Mouse (Mus musculus) forebrain, embryonic 11.5 days (tissue): ENCODE data around the gene Pola1. TPM values are rescaled to one million over a fixed set of nuclear protein-coding genes. Genes with fewer than 3 reads are reported as not detected.
A peak's percentile ranks its signal among the peaks of the same experiment; 100 is the strongest.

Source experiments
- ATAC-seq: fragments of 200-750 bp; cut with Nextera tagmentation; replicated peaks from 2 replicates; pipeline ENCODE4 v1.8.0; 2017; ENCODE audit warnings: moderate TSS enrichment; ENCODE audit not compliant: low FRiP score
- DNase-seq: peaks from one replicate; pipeline ENCODE4 v3.0.0-alpha.2; 2017; ENCODE audit warnings: low spot score
- H3K27ac ChIP-seq: fragments of 300-500 bp; sonication (generic); 2 replicates; pipeline ENCODE4 v1.5.1; 2014; ENCODE audit warnings: low read depth, low read length
- H3K27me3 ChIP-seq: fragments of 300-500 bp; sonication (generic); 2 replicates; pipeline ENCODE4 v1.6.1; 2014; ENCODE audit warnings: mild to moderate bottlenecking, low read length, mixed read lengths; ENCODE audit not compliant: control insufficient read depth, insufficient read depth
- H3K36me3 ChIP-seq: fragments of 300-500 bp; sonication (generic); 2 replicates; pipeline ENCODE4 v1.6.1; 2014; ENCODE audit warnings: mild to moderate bottlenecking, low read length, moderate library complexity, mixed read lengths; ENCODE audit not compliant: control insufficient read depth, insufficient read depth
- H3K4me1 ChIP-seq: fragments of 300-500 bp; sonication (generic); replicated peaks from 2 replicates; pipeline ENCODE4 v1.6.1; 2014; ENCODE audit warnings: low read length, mixed read lengths; ENCODE audit not compliant: control insufficient read depth, insufficient read depth
- H3K4me2 ChIP-seq: fragments of 300-500 bp; sonication (generic); 2 replicates; pipeline ENCODE4 v1.6.1; 2014; ENCODE audit warnings: low read depth, mild to moderate bottlenecking, low read length, moderate library complexity, mixed read lengths; ENCODE audit not compliant: severe bottlenecking
- H3K4me3 ChIP-seq: fragments of 300-500 bp; sonication (generic); 2 replicates; pipeline ENCODE4 v1.5.1; 2014; ENCODE audit warnings: low read depth, low read length
- H3K9ac ChIP-seq: fragments of 300-500 bp; sonication (generic); 2 replicates; pipeline ENCODE4 v1.6.1; 2014; ENCODE audit warnings: low read length
- H3K9me3 ChIP-seq: fragments of 300-500 bp; sonication (generic); 2 replicates; pipeline ENCODE4 v1.6.1; 2016; ENCODE audit warnings: low read length, mixed read lengths; ENCODE audit not compliant: control insufficient read depth
- WGBS: fragments of 180-500 bp; shearing (Covaris S2); extraction: QIAGEN DNeasy Blood & Tissue Kit; methylation state at CpG from one replicate; pipeline ENCODE4 v1.1.7; 2014; 5-methylcytosine and 5-hydroxymethylcytosine counted together
- polyA plus RNA-seq: library from polyadenylated mRNA; unstranded; fragments of >200 nt; fragmentation: Nextera tagmentation; extraction: Ambion mirVana; gene quantifications from 2 replicates; pipeline ENCODE4 v1.2.1, GENCODE M21; 2014

The Pola1 gene
- polyA plus RNA-seq, 1 experiment from 2014 or later: 28.4 TPM

GRCm38 (mm10) chrX:93300183-93300815 is 331.7 kb downstream of the Pola1 start:
- Histone ChIP-seq H3K4me3 (no peak overlapping the region), H3K36me3 (no peaks in the 10 kb centered on the region), H3K4me2 (0 out of 2 replicates have a peak overlapping the region, but pooled peaks have one; percentile 8), H3K9ac (no peak overlapping the region), H3K27me3 (peaks cover 2% of the 10 kb centered on the region), H3K4me1 (peaks cover 4% of the 10 kb centered on the region; the same call in 1 of the 2 replicates), H3K9me3 (no peaks in the 10 kb centered on the region), H3K27ac (peak overlapping the region; percentile 50)
- WGBS: 18% methylated on average over 10 of the region's 10 CpGs
- peak; percentile 34 for ATAC-seq
- peak; percentile 62 for DNase-seq

- Histone ChIP-seq H3K4me3 (no peak overlapping the region), H3K36me3 (no peaks in the 10 kb centered on the region), H3K9ac (no peak overlapping the region; the same call in 1 of the 2 replicates), H3K9me3 (no peaks in the 10 kb centered on the region), H3K27ac (peak overlapping the region; percentile 79), H3K27me3 (peaks cover 2% of the 10 kb centered on the region), H3K4me1 (peaks cover 4% of the 10 kb centered on the region; the same call in 1 of the 2 replicates), H3K4me2 (peak overlapping the region; percentile 54; the same call in 1 of the 2 replicates)
- 14% methylated on average over 6 of the region's 6 CpGs for WGBS
- ATAC-seq (no peak; the same call in 1 of the 2 replicates), DNase-seq (no peak)
Measured at GRCm38 (mm10) chrX:93299771-93300170, 332.2 kb downstream of the Pola1 start.

- ATAC-seq (peak; percentile 31), DNase-seq (peak; percentile 79)
- 17% methylated on average over 42 of the region's 43 CpGs for WGBS
- Histone ChIP-seq H3K27me3 (peaks cover 2% of the 10 kb centered on the region), H3K4me3 (peak overlapping the region; percentile 21; the same call in 1 of the 2 replicates), H3K9ac (peak overlapping the region; percentile 41), H3K36me3 (no peaks in the 10 kb centered on the region), H3K9me3 (no peaks in the 10 kb centered on the region), H3K4me2 (peak overlapping the region; percentile 54), H3K27ac (peak overlapping the region; percentile 79), H3K4me1 (peaks cover 4% of the 10 kb centered on the region; the same call in 1 of the 2 replicates)
Measured at GRCm38 (mm10) chrX:93299046-93299626, 332.8 kb downstream of the Pola1 start.

GRCm38 (mm10) chrX:93297001-93297441 is 334.9 kb downstream of the Pola1 start:
- DNase-seq (peak; percentile 73), ATAC-seq (peak; percentile 13)
- peak overlapping the region; percentile 52 for H3K9ac ChIP-seq
- no peaks in the 10 kb centered on the region for H3K9me3 ChIP-seq
- peak overlapping the region; percentile 43 for H3K4me2 ChIP-seq
- WGBS: 10% methylated on average over 40 of the region's 40 CpGs
- H3K4me1 ChIP-seq: peaks cover 4% of the 10 kb centered on the region; the same call in 1 of the 2 replicates
- peaks cover 2% of the 10 kb centered on the region for H3K27me3 ChIP-seq
- peak overlapping the region; percentile 74 for H3K27ac ChIP-seq
- no peaks in the 10 kb centered on the region for H3K36me3 ChIP-seq
- peak overlapping the region; percentile 14 for H3K4me3 ChIP-seq

GRCm38 (mm10) chrX:93295819-93296218 is 336.1 kb downstream of the Pola1 start:
- Histone ChIP-seq H3K27me3 (peaks cover 2% of the 10 kb centered on the region), H3K4me3 (0 out of 2 replicates have a peak overlapping the region, but pooled peaks have one; percentile 5), H3K9me3 (no peaks in the 10 kb centered on the region), H3K4me1 (peaks cover 4% of the 10 kb centered on the region; the same call in 1 of the 2 replicates), H3K9ac (peak overlapping the region; percentile 50), H3K36me3 (no peaks in the 10 kb centered on the region), H3K4me2 (peak overlapping the region; percentile 43), H3K27ac (peak overlapping the region; percentile 74)
- DNase-seq (peak; percentile 54), ATAC-seq (no peak)
- WGBS: 31% methylated on average over 5 of the region's 5 CpGs

GRCm38 (mm10) chrX:93294736-93295490 is 337.0 kb downstream of the Pola1 start:
- Histone ChIP-seq H3K4me3 (peak overlapping the region; percentile 9; the same call in 1 of the 2 replicates), H3K9ac (peak overlapping the region; percentile 43), H3K4me1 (0 out of 2 replicates have a peak, but pooled peaks cover 4% of the 10 kb centered on the region), H3K27me3 (peaks cover 2% of the 10 kb centered on the region), H3K4me2 (peak overlapping the region; percentile 38), H3K9me3 (no peaks in the 10 kb centered on the region), H3K27ac (peak overlapping the region; percentile 66), H3K36me3 (no peaks in the 10 kb centered on the region)
- DNase-seq (peak; percentile 54), ATAC-seq (no peak)
- 18% methylated on average over 25 of the region's 25 CpGs for WGBS

- ATAC-seq (no peak), DNase-seq (no peak)
- no peaks in the 10 kb centered on the region for H3K4me1 ChIP-seq
- H3K9ac ChIP-seq: peak overlapping the region; percentile 80
- H3K27me3 ChIP-seq: peaks cover 2% of the 10 kb centered on the region
- H3K9me3 ChIP-seq: no peaks in the 10 kb centered on the region
- H3K4me2 ChIP-seq: peak overlapping the region; percentile 53
- peak overlapping the region; percentile 58 for H3K4me3 ChIP-seq
- H3K27ac ChIP-seq: peak overlapping the region; percentile 64
- H3K36me3 ChIP-seq: no peaks in the 10 kb centered on the region
- WGBS: 22% methylated on average over 6 of the region's 6 CpGs
Measured at GRCm38 (mm10) chrX:93292031-93292430, 339.9 kb downstream of the Pola1 start.

GRCm38 (mm10) chrX:93289851-93290380 is 342.0 kb downstream of the Pola1 start:
- Histone ChIP-seq H3K9ac (peak overlapping the region; percentile 80), H3K27me3 (no peaks in the 10 kb centered on the region; the same call in 1 of the 2 replicates), H3K4me3 (peak overlapping the region; percentile 58), H3K27ac (peak overlapping the region; percentile 57), H3K36me3 (no peaks in the 10 kb centered on the region), H3K9me3 (no peaks in the 10 kb centered on the region), H3K4me2 (peak overlapping the region; percentile 53), H3K4me1 (no peaks in the 10 kb centered on the region)
- DNase-seq (no peak), ATAC-seq (no peak)
- 19% methylated on average over 12 of the region's 12 CpGs for WGBS
